Mouse (Mus musculus) lung, embryonic 15.5 days (tissue): Measurements from ENCODE around the gene Simc1. TPM values are rescaled to one million over a fixed set of nuclear protein-coding genes. Genes with fewer than 3 reads are reported as not detected.
"Not testable (repeated sequence)": the region's sequence is repeated elsewhere in the genome, so short reads cannot be mapped to it uniquely, and the experiment has no call there.

ENCODE experiments used
- ATAC-seq: fragments of 200-750 bp; cut with Nextera tagmentation; 2 replicates; pipeline ENCODE4 v1.8.0; 2017; ENCODE audit warnings: moderate number of reproducible peaks, borderline replicate concordance; ENCODE audit not compliant: low FRiP score, low TSS enrichment; ENCODE audit errors: extremely low read depth
- H3K27ac ChIP-seq: fragments of 300-500 bp; sonication (generic); 2 replicates; pipeline ENCODE4 v1.5.1; 2015; ENCODE audit warnings: moderate library complexity, mild to moderate bottlenecking, inconsistent platforms
- H3K27me3 ChIP-seq: fragments of 300-500 bp; sonication (generic); 2 replicates; pipeline ENCODE4 v1.6.1; 2015; ENCODE audit warnings: inconsistent platforms
- H3K36me3 ChIP-seq: fragments of 300-500 bp; sonication (generic); 2 replicates; pipeline ENCODE4 v1.6.1; 2015; ENCODE audit warnings: inconsistent platforms
- H3K4me1 ChIP-seq: fragments of 300-500 bp; sonication (generic); 2 replicates; pipeline ENCODE4 v1.6.1; 2015; ENCODE audit warnings: inconsistent platforms
- H3K4me2 ChIP-seq: fragments of 300-500 bp; sonication (generic); 2 replicates; pipeline ENCODE4 v1.6.1; 2015; ENCODE audit warnings: inconsistent platforms, mild to moderate bottlenecking, moderate library complexity
- H3K4me3 ChIP-seq: fragments of 300-500 bp; sonication (generic); 2 replicates; pipeline ENCODE4 v1.5.1; 2015; ENCODE audit warnings: mild to moderate bottlenecking, inconsistent platforms
- H3K9ac ChIP-seq: fragments of 300-500 bp; sonication (generic); 2 replicates; pipeline ENCODE4 v1.6.1; 2015; ENCODE audit warnings: inconsistent platforms
- H3K9me3 ChIP-seq: fragments of 300-500 bp; sonication (generic); 2 replicates; pipeline ENCODE4 v1.6.1; 2016; ENCODE audit warnings: inconsistent platforms
- WGBS: fragments of 180-500 bp; shearing (Covaris S2); methylation state at CpG from one replicate; pipeline ENCODE4 v1.1.7; 2015; 5-methylcytosine and 5-hydroxymethylcytosine counted together
- polyA plus RNA-seq: library from polyadenylated mRNA; unstranded; fragments of >200 nt; fragmentation: Nextera tagmentation; extraction: Ambion mirVana; gene quantifications from 2 replicates; pipeline ENCODE4 v1.2.1, GENCODE M21; 2015

Simc1 gene
- polyA plus RNA-seq, 1 experiment from 2014 or later: 9.7 TPM

GRCm38 (mm10) chr13:54499551-54499950 lies 4.0 kb upstream of the Simc1 start:
- not testable (repeated sequence) for H3K4me3 ChIP-seq, H3K4me1 ChIP-seq, H3K9ac ChIP-seq, H3K27ac ChIP-seq, H3K9me3 ChIP-seq, ATAC-seq, H3K4me2 ChIP-seq, H3K27me3 ChIP-seq, H3K36me3 ChIP-seq
- WGBS: 88% methylated on average over 7 of the region's 7 CpGs

- WGBS: 46% methylated on average over 2 of the region's 2 CpGs
Observed at GRCm38 (mm10) chr13:54501352-54501751, 2.2 kb upstream of the Simc1 start.

GRCm38 (mm10) chr13:54501957-54502690 lies 1.5 kb upstream of the Simc1 start:
- Histone ChIP-seq H3K4me2 (no peak overlapping the region), H3K9me3 (no peaks in the 10 kb centered on the region), H3K4me1 (peaks cover 12% of the 10 kb centered on the region), H3K27me3 (no peaks in the 10 kb centered on the region), H3K9ac (no peak overlapping the region), H3K4me3 (no peak overlapping the region), H3K27ac (no peak overlapping the region), H3K36me3 (no peaks in the 10 kb centered on the region)
- WGBS: 49% methylated on average over 3 of the region's 3 CpGs
- no peak for ATAC-seq

More at GRCm38 (mm10) chr13:54501352-54501751, 2.2 kb upstream of the Simc1 start:
- H3K27ac ChIP-seq: no peak overlapping the region
- no peaks in the 10 kb centered on the region for H3K9me3 ChIP-seq
- no peak overlapping the region for H3K4me3 ChIP-seq
- H3K4me1 ChIP-seq: peaks cover 12% of the 10 kb centered on the region
- ATAC-seq: no peak
- no peaks in the 10 kb centered on the region for H3K27me3 ChIP-seq
- no peak overlapping the region for H3K4me2 ChIP-seq
- no peak overlapping the region for H3K9ac ChIP-seq
- no peaks in the 10 kb centered on the region for H3K36me3 ChIP-seq

- H3K4me1 ChIP-seq: peaks cover 12% of the 10 kb centered on the region
- no peaks in the 10 kb centered on the region for H3K36me3 ChIP-seq
- no peak overlapping the region for H3K27ac ChIP-seq
- H3K9me3 ChIP-seq: no peaks in the 10 kb centered on the region
- peak overlapping the region; percentile 73; the same call in 1 of the 2 replicates for H3K9ac ChIP-seq
- ATAC-seq: no peak; the same call in 1 of the 2 replicates
- no peaks in the 10 kb centered on the region for H3K27me3 ChIP-seq
- 5% methylated on average over 14 of the region's 14 CpGs for WGBS
- H3K4me3 ChIP-seq: peak overlapping the region; percentile 68
- peak overlapping the region; percentile 95 for H3K4me2 ChIP-seq
Observed at GRCm38 (mm10) chr13:54503278-54503603, 338 bp upstream of the Simc1 start.

- Histone ChIP-seq H3K9me3 (no peaks in the 10 kb centered on the region), H3K27me3 (no peaks in the 10 kb centered on the region), H3K9ac (peak overlapping the region; percentile 73), H3K27ac (no peak overlapping the region), H3K36me3 (no peaks in the 10 kb centered on the region), H3K4me1 (peaks cover 12% of the 10 kb centered on the region), H3K4me2 (peak overlapping the region; percentile 95), H3K4me3 (peak overlapping the region; percentile 68)
- no peak for ATAC-seq
- WGBS: 27% methylated on average over 7 of the region's 7 CpGs
Observed at GRCm38 (mm10) chr13:54504611-54505260, 1.2 kb downstream of the Simc1 start.

GRCm38 (mm10) chr13:54505920-54506319 lies 2.3 kb downstream of the Simc1 start:
- ATAC-seq: no peak
- H3K27me3 ChIP-seq: no peaks in the 10 kb centered on the region
- H3K9ac ChIP-seq: no peak overlapping the region
- H3K4me2 ChIP-seq: no peak overlapping the region
- no peak overlapping the region for H3K4me3 ChIP-seq
- no peaks in the 10 kb centered on the region for H3K9me3 ChIP-seq
- H3K27ac ChIP-seq: no peak overlapping the region
- peaks cover 12% of the 10 kb centered on the region for H3K4me1 ChIP-seq
- no peaks in the 10 kb centered on the region for H3K36me3 ChIP-seq
- WGBS: 89% methylated on average over 1 of the region's 1 CpGs

- H3K9ac ChIP-seq: no peak overlapping the region
- no peak for ATAC-seq
- H3K4me2 ChIP-seq: no peak overlapping the region
- H3K4me3 ChIP-seq: no peak overlapping the region
- H3K4me1 ChIP-seq: no peaks in the 10 kb centered on the region
- 90% methylated on average over 4 of the region's 4 CpGs for WGBS
- no peak overlapping the region for H3K27ac ChIP-seq
- H3K36me3 ChIP-seq: peaks cover 16% of the 10 kb centered on the region; the same call in 1 of the 2 replicates
- 0 out of 2 replicates have a peak, but pooled peaks cover 2% of the 10 kb centered on the region for H3K9me3 ChIP-seq
- H3K27me3 ChIP-seq: no peaks in the 10 kb centered on the region
Observed at GRCm38 (mm10) chr13:54520221-54520620, 16.6 kb downstream of the Simc1 start.

GRCm38 (mm10) chr13:54521181-54521580 lies 17.6 kb downstream of the Simc1 start:
- Histone ChIP-seq H3K4me3 (no peak overlapping the region), H3K36me3 (peaks cover 22% of the 10 kb centered on the region; the same call in 1 of the 2 replicates), H3K27me3 (no peaks in the 10 kb centered on the region), H3K4me2 (no peak overlapping the region), H3K9ac (no peak overlapping the region), H3K9me3 (no peaks in the 10 kb centered on the region), H3K27ac (no peak overlapping the region), H3K4me1 (no peaks in the 10 kb centered on the region)
- no peak for ATAC-seq

- H3K27ac ChIP-seq: no peak overlapping the region
- H3K4me2 ChIP-seq: no peak overlapping the region
- H3K4me3 ChIP-seq: no peak overlapping the region
- no peaks in the 10 kb centered on the region for H3K4me1 ChIP-seq
- 84% methylated on average over 6 of the region's 6 CpGs for WGBS
- H3K27me3 ChIP-seq: no peaks in the 10 kb centered on the region
- H3K36me3 ChIP-seq: peaks cover 52% of the 10 kb centered on the region
- H3K9me3 ChIP-seq: no peaks in the 10 kb centered on the region
- no peak for ATAC-seq
- no peak overlapping the region for H3K9ac ChIP-seq
Observed at GRCm38 (mm10) chr13:54527140-54527539, 23.6 kb downstream of the Simc1 start.

GRCm38 (mm10) chr13:54532134-54532533 lies 28.6 kb downstream of the Simc1 start:
- no peaks in the 10 kb centered on the region for H3K9me3 ChIP-seq
- no peak overlapping the region for H3K4me2 ChIP-seq
- peaks cover 54% of the 10 kb centered on the region for H3K36me3 ChIP-seq
- no peak overlapping the region for H3K9ac ChIP-seq
- no peaks in the 10 kb centered on the region for H3K4me1 ChIP-seq
- ATAC-seq: no peak
- no peak overlapping the region for H3K4me3 ChIP-seq
- H3K27ac ChIP-seq: no peak overlapping the region
- no peaks in the 10 kb centered on the region for H3K27me3 ChIP-seq

GRCm38 (mm10) chr13:54548036-54548435 lies 44.5 kb downstream of the Simc1 start:
- ATAC-seq: no peak
- no peaks in the 10 kb centered on the region for H3K27me3 ChIP-seq
- H3K9ac ChIP-seq: no peak overlapping the region
- WGBS: 81% methylated on average over 7 of the region's 7 CpGs
- H3K36me3 ChIP-seq: peaks cover 53% of the 10 kb centered on the region
- no peak overlapping the region for H3K27ac ChIP-seq
- H3K4me1 ChIP-seq: no peaks in the 10 kb centered on the region
- no peaks in the 10 kb centered on the region for H3K9me3 ChIP-seq
- no peak overlapping the region for H3K4me3 ChIP-seq
- H3K4me2 ChIP-seq: no peak overlapping the region

- Histone ChIP-seq H3K4me1 (no peaks in the 10 kb centered on the region), H3K27me3 (no peaks in the 10 kb centered on the region), H3K4me3 (no peak overlapping the region), H3K27ac (no peak overlapping the region), H3K9ac (no peak overlapping the region), H3K4me2 (no peak overlapping the region), H3K36me3 (peaks cover 85% of the 10 kb centered on the region), H3K9me3 (no peaks in the 10 kb centered on the region)
- 87% methylated on average over 9 of the region's 9 CpGs for WGBS
- no peak for ATAC-seq
Observed at GRCm38 (mm10) chr13:54556176-54556575, 52.6 kb downstream of the Simc1 start.
